Mouse (Mus musculus) heart, adult 8-10 months (tissue): ENCODE results near the gene Gm17364. TPM values are rescaled to one million over a fixed set of nuclear protein-coding genes. Genes with fewer than 3 reads are reported as not detected.

Experiments used
- total RNA-seq, 4 experiments: library from RNA; stranded (reverse); gene quantifications; 2 replicates each; pipeline ENCODE4 v1.2.4; 2022

Gene Gm17364
- total RNA-seq, 4 experiments from 2014 or later, result not detected

Other genes starting within 250 kb of the Gm17364 start
- not detected for gene Mak, start 194.3 kb downstream of the Gm17364 start, total RNA-seq
- gene Gcm2, start 162.9 kb downstream of the Gm17364 start, total RNA-seq, result not detected
- gene Sycp2l, start 159.7 kb downstream of the Gm17364 start, total RNA-seq, result not detected
- gene Elovl2, start 53.6 kb downstream of the Gm17364 start, total RNA-seq, result under 1 TPM in 2 of 4 experiments, not detected in 2; 0.09 to 0.14 TPM
- gene Smim13, start 24.1 kb downstream of the Gm17364 start, total RNA-seq, result 10 to 100 TPM; 23.3 to 28.6 (median 26.7) TPM
- 10 to 100 TPM; 12.4 to 24.6 (median 17.0) TPM for gene Nedd9, start 213.4 kb upstream of the Gm17364 start, total RNA-seq